Mouse (Mus musculus) midbrain, embryonic 11.5 days (tissue): ENCODE results near the gene Olfr61. TPM values are rescaled to one million over a fixed set of nuclear protein-coding genes. Genes with fewer than 3 reads are reported as not detected.

ENCODE experiments used
- polyA plus RNA-seq: library from polyadenylated mRNA; unstranded; fragments of >200 nt; fragmentation: Nextera tagmentation; extraction: Ambion mirVana; gene quantifications from 2 replicates; pipeline ENCODE4 v1.2.1, GENCODE M21; 2014

Gene Olfr61
- polyA plus RNA-seq, 1 experiment from 2014 or later, result not detected

Other genes starting within 250 kb of the Olfr61 start
- gene Olfr531, start 226.1 kb upstream of the Olfr61 start, polyA plus RNA-seq, result not detected in 2 replicates
- not detected in 2 replicates for gene Olfr532, start 207.3 kb upstream of the Olfr61 start, polyA plus RNA-seq
- not detected in 2 replicates for gene Olfr533, start 165.6 kb upstream of the Olfr61 start, polyA plus RNA-seq
- not detected in 2 replicates for gene Olfr535, start 144.8 kb upstream of the Olfr61 start, polyA plus RNA-seq
- not detected in 2 replicates for gene Olfr536, start 121.6 kb upstream of the Olfr61 start, polyA plus RNA-seq
- gene Olfr538, start 61.1 kb upstream of the Olfr61 start, polyA plus RNA-seq, result not detected in 2 replicates
- 0.04 TPM in 1 of 2 replicates, not detected in the other for gene Olfr46, start 27.7 kb upstream of the Olfr61 start, polyA plus RNA-seq
- not detected in 2 replicates for gene Olfr53, start 17.5 kb downstream of the Olfr61 start, polyA plus RNA-seq
- gene Olfr539, start 31.0 kb downstream of the Olfr61 start, polyA plus RNA-seq, result not detected in 2 replicates
- not detected in 2 replicates for gene Olfr45, start 53.0 kb downstream of the Olfr61 start, polyA plus RNA-seq
- gene Olfr541, start 68.3 kb downstream of the Olfr61 start, polyA plus RNA-seq, result not detected in 2 replicates
- gene Cyp2e1, start 134.8 kb downstream of the Olfr61 start, polyA plus RNA-seq, result not detected in 2 replicates
- gene Syce1, start 158.9 kb downstream of the Olfr61 start, polyA plus RNA-seq, result 0.12 TPM in 1 of 2 replicates, not detected in the other
- 5.4 and 7.1 TPM in 2 replicates for gene Zfp941, start 193.2 kb downstream of the Olfr61 start, polyA plus RNA-seq
- not detected in 2 replicates for gene Urah, start 206.0 kb downstream of the Olfr61 start, polyA plus RNA-seq
- not detected in 2 replicates for gene Scgb1c1, start 216.6 kb downstream of the Olfr61 start, polyA plus RNA-seq
- not detected in 2 replicates for gene Odf3, start 218.8 kb downstream of the Olfr61 start, polyA plus RNA-seq
- not detected in 2 replicates for gene Gm45785, start 227.4 kb downstream of the Olfr61 start, polyA plus RNA-seq
- 60.4 and 65.5 TPM in 2 replicates for gene Ric8a, start 228.0 kb downstream of the Olfr61 start, polyA plus RNA-seq
- 23.9 and 25.3 TPM in 2 replicates for gene Bet1l, start 228.6 kb downstream of the Olfr61 start, polyA plus RNA-seq